Mouse (Mus musculus): ENCODE measurements around the gene Fbxo42. TPM values are rescaled to one million over a fixed set of nuclear protein-coding genes. Genes with fewer than 3 reads are reported as not detected.
"Not testable (repeated sequence)": the region's sequence is repeated elsewhere in the genome, so short reads cannot be mapped to it uniquely, and the experiment has no call there.

The Fbxo42 gene
- total RNA-seq, 2 experiments from 2014 or later, result 22.6 to 24.9 TPM

DNA sequence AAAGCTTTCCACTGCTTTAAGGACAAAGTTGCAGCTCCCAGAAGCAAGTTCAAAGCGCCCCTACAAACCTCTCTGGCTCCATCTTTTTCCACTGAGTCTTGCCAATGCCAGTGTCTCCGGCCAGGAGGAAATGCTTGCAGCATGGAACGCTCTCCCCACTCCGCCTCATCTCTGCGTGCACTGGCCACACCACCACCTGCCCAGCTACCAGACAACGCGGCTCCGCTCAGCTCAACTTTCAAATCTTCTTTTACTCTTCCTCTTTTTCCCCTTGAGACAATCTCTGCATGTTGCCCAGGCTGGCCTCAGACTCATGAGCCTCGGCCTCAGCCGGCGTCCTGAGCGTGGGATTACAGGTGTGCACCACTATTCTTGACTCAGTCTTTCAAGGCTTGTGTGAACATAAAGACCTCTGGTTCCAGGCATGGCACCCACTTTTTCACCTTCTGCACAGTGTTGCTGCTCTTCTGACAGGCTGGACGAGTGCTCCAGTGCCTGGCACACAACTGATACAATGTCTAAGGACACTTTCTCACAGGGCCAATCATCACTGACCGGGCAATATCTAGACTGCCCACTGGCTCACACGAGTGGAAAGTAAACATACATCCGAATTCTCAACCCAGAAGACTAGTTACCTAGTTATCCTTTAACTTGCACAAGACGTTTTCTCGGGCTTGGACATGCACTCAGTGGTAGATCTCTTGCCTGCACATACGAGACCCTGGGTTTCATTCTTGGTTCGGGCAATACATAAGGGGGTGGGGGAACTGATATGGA lies 12.8 kb upstream of the Fbxo42 start:
- DNase-seq (ENCODE audit: low spot score in 2 of 2), result no peak

DNA sequence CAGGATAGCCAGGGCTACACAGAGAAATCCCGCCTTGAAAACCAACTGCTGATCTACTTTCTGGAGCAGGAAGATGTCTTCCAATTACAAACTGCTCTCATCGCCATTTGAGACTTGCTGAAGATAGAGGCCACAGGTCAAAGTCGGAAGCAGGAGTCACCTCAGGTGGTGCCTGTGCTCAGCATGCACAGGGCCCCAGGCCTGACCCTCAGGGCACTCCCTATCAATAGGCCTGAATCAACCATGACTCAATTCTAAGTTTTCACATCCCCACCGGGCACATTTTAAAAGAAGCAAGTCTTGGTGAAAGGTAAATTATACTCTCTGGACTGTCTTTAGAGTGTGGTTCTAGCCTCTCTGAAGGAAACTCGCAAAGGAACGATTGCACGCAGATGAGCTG lies 11.6 kb upstream of the Fbxo42 start:
- no peak for DNase-seq (ENCODE audit: low spot score in 2 of 2)

DNA sequence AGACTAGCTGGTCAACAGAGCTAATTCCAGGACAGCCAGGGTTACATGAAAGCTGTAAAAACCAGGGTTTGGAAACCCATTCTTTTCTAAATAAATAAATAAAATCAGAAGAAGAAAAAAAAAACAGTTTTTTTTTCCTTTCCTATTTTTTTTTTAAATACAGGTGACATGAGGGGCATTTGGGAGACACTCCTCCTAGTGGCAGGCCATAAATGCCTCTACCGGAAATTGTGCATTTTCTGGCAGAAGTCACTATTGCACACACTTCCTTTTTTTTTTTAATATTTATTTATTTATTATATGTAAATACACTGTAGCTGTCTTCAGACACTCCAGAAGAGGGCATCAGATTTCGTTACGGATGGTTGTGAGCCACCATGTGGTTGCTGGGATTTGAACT lies 10.0 kb upstream of the Fbxo42 start:
- not testable (repeated sequence) for DNase-seq (ENCODE audit: low spot score in 2 of 2)

DNA sequence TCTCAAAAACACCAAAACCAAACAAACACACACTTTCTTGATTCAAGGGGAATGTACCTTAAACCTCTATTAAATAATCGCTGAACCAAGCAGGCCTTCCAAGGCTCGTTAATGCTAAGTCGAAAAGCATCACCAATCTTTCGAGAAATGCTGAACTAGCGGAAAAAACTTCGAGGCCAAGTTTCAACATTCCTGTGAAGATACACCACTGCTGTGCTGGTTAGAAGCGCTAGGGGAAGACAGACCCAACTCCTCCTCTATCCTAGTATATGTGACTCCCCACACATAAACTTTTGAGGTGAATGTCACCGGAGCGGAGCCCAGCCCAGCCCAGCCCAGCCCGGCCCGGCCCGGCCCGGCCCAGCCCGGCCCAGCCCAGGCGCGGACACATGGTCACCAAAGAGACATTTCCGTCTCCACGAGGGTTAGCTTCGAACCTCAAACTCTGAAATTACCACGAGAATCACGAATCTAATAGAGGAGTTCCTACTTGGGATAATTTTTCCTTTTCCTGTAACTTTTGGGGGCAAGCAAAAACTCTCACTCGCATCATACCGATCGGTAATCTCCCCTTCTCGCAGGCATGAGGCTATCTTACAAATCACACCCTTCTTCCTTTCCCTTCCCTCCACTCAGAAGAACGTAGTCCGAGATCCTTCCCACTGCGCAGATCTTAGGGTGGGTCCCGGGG lies 9.1 kb upstream of the Fbxo42 start:
- no peak for DNase-seq (ENCODE audit: low spot score in 2 of 2)

DNA sequence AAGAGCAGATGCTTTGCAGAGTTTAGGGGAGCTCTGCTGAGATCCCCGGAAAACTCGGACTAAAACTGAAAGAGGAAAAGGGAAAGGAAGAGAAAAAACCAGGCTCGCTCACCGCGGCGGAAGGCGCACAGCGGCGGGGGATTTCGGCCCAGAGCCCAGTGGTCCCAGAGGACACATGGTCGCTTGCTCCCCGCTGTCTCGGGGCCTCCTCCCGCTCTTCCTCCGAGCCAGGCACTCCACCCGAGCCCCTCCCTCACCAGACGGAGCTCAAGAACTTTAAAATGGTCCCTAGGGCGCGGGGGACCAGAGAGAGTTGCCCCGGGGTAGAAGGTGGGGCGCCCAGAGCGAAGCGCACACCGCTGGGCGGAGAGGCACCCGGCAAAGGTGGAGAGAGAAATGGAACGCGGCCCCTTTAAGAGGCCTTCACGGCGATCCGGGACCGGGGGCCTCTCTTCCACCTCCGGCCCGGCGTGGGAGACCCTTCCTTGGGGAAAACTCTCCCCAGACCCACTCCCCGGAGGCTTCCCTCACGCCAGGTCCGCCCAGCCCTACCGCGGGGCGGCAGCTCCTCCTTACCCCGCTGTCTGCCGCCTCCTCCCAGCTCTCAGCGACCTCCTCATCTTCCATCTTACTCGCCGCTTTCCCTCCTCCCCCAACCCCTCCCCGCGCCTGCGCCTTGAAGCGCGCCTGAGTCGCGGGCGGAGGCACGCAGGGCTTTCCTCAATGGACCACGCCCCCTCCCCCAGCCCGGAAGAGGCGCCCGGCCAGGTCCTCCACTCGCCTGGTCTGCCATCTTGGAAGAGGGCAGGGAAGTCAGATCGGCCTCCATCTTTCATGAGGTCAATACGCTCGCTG lies 8.4 kb upstream of the Fbxo42 start, which contains the start of gene Szrd1:
Gene Szrd1, minus strand, starts transcription at position 660 of the 855 bp plus-strand sequence.
- DNase-seq (ENCODE audit: low spot score in 2 of 2), result peak; percentile 97 to 99

DNA sequence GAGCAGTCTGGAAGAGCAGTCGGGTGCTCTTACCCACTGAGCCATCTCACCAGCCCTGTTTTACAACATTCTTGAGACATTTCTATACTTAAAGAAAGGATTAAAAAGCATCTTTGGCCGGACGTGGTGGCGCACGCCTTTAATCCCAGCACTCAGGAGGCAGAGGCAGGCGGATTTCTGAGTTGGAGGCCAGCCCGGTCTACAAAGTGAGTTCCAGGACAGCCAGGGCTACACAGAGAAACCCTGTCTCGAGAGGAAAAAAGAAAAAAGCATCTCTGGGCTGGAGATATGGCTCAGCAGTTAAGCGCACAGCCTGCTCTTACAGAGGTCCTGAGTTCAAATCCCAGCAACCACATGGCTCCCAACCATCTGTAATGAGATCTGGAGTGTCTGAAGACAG lies 7.4 kb upstream of the Fbxo42 start:
- DNase-seq (ENCODE audit: low spot score in 2 of 2), result not testable (repeated sequence)

DNA sequence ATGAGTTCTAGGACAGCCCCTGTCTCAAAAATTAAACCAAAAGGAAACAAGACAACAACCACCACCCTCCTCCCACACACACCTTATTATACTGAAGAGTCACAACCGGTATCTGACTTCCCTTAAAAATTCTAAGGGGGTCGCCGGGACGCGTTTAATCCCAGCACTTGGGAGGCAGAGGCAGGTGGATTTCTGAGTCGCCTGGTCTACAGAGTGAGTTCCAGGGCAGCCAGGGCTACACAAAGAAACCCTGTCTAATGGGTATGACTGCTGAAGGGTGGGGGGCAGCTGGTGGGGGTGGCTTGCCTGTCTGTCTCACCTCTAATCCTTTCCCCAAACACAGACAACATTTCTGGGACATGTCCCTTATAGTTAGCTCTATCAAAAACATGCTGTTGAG lies 6.7 kb upstream of the Fbxo42 start:
- DNase-seq (ENCODE audit: low spot score in 2 of 2), result no peak

DNA sequence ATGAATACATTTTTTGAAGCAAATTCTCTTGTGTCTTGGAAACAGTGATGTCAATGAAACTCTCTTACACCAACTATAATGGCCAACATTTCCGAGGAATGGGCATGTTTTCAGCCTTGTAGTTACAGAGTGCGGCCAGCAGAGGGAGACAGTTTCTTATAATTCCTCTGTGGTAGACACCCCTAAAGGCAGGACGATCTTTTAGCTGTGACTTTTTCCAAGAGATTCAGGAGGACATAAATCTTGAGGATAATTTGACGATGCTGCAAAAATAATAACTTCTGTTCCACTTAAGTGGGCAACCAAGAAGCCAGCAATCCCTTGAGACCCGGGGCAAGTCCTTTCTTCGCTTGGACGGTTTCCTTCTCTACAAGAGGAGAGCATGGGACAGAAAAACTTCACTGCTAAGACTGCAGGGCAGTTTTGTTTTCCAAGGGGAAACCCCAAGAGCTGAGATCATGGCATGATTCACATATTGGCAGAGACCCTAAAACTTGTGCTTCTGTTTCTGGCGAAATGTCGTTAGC lies 5.4 kb upstream of the Fbxo42 start:
- peak; percentile 78 to 81 for DNase-seq (ENCODE audit: low spot score in 2 of 2)

DNA sequence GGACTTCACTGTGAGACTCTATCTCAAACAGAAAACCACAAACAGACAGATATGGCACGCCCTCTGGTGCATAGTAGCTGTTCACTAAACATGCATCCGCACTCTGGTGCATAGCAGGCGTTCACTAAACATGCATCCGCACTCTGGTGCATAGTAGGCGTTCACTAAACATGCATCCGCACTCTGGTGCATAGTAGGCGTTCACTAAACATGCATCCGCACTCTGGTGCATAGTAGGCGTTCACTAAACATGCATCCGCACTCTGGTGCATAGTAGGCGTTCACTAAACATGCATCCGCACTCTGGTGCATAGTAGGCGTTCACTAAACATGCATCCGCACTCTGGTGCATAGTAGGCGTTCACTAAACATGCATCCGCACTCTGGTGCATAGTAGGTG lies 2.6 kb upstream of the Fbxo42 start:
- DNase-seq (ENCODE audit: low spot score in 2 of 2), result not testable (repeated sequence)

DNA sequence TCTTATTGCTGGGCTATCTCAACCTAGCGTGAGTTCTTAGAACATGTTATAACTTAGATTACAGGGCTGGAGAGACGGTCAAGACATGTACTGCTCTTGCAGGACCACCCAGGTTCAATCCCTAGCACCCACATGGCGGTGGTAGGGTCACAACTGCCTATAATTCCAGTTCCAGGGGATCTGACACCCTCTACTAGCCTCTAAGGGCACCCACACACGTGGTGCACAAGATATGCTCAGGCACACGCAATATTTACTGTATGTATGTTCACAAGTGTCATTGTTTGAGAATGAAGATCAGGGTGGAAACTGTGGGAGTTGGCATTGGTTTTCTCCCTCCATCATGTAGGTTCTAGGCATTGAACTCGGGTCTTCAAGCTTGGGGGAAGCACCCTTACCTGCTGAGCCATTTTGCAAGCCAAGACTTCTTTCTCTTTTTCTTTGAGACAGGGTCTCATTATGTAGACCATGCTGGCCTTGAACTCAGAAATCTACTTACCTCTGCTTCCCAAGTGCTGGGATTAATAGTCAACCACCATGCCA lies 1.2 kb upstream of the Fbxo42 start:
- no peak for DNase-seq (ENCODE audit: low spot score in 2 of 2)

DNA sequence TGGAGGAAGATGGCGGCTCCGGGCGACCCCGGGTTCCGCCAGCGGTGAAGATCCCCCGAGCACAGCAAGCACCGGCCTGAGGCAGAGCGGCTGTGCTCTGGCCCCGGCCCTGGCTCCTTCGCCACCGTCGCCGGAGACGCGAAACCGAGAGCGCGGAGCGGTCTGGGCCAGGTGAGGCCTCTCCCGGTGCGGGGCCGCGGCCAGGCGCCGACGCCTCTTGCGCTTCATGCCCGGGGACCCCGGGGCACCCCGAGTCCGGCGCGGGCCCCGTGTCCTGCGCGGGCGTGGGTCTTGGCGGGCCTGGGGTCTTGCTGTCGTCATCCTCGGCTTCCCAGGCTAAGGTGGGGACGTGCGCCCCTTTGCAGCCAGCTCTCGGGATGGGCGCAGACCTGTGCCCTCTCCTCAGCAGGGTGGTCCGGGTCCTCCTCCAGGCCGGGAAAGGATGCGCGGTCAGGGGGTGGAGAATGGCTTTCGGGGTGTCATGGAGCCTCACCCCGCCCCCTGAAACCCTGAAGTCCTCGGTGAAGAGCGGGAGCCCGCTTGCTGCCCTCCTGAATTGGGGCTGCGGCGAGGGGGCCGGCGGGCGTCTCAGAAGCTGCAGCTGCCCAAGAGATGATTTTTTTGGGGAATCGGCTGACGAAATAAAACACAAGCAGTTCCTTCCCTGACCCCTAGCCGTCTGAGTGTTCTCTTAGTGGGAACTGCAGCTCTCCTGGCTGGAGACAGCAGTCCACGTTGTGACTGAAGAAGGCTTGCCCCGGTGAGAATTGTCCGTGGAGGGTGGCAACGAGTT lies 492 bp downstream of the Fbxo42 start:
- DNase-seq (ENCODE audit: low spot score in 2 of 2), result no peak

DNA sequence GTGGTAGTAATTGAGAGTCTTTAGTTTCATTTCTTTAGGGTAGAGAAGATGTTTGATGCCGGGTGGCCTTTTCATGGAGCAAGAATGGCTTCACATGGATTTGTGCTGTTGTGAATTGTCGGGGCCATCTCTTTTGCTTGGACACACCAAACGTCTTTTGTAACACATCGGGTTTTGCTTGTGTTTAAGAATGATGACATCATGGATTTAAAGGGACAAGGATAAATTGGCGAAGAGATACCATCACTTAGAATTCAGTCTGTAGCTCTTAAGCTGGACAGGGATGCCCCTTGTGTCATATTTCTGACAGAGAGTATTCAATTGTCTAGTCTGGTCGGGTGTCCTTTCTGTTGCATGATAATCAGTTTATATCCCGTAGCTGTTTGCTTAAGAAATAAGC lies 1.4 kb downstream of the Fbxo42 start:
- no peak for DNase-seq (ENCODE audit: low spot score in 2 of 2)

DNA sequence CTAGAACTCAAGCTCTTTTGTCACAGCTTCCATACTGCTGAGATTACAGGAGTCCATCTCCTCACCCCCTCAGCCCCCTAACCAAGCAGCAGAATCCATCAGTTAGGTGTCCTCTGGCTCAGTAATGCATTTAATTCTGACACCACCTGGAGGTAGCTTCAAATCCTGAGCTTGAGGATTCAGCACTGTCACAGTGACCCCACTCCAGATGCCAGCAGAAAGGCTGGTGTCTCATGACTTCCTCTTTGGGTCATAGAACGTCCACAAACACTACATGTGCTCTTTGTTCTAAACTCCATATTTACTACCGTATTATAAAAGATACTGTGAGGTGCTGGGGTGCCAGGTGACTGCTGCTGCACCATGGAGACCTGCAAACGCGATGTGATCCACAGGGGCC lies 9.8 kb downstream of the Fbxo42 start:
- no peak for DNase-seq (ENCODE audit: low spot score in 2 of 2)

DNA sequence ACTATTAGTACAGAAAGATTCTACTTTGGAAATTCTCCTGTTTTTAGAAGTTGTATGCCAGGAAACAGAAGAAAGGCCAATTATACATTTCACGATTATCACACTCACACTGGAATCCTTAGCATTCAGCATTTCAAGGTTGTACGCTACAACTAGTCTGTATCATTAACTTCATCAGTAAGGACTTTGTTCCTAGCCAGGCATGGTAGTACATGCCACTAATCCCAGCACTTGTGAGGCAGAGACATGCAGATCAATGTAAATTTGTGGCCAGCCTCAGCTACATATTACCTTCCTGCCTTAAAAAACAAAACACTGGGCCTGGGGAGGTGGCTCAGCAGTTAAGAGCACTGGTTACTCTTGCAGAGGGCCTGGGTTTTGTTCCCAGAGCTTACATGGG lies 10.9 kb downstream of the Fbxo42 start:
- DNase-seq (ENCODE audit: low spot score in 2 of 2), result no peak

DNA sequence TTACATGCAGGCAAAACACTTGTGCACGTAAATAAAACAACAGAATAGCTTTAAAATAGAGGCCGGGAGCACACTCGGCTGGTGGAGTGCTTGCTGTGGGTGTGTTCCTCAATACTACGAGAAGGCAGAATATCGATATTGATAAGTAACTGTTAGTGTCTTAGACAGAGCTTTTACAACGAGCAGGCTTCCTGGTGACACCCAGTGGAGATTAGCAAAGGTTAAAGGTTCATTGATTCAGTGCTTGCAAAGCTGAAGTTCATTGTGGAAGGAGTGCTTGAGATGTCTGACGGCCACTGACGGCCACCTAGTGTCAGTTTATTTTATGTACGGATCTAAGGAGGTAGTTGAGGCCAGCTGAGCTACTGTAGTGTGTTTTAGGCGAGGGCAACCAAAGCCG lies 11.4 kb downstream of the Fbxo42 start:
- no peak for DNase-seq (ENCODE audit: low spot score in 2 of 2)

DNA sequence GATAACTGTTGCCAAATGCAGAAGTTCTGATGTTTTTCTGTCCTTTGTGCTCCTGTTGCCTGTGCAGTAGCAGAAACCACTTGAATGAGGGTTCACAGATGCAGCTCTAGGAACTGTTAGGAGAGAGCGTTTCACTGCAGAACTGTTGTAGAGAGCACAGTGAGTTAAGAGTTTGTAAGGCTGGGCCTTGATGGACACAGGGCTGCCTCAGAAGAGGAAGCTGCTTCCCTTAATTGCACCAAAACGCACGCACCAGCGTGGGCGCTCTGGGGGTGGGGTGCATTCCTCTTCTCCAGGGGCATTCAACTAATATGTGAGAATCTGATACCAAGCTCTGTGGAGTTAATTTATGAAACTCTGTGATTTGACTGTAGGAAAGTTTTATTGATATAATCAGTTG lies 12.0 kb downstream of the Fbxo42 start:
- DNase-seq (ENCODE audit: low spot score in 2 of 2), result no peak

DNA sequence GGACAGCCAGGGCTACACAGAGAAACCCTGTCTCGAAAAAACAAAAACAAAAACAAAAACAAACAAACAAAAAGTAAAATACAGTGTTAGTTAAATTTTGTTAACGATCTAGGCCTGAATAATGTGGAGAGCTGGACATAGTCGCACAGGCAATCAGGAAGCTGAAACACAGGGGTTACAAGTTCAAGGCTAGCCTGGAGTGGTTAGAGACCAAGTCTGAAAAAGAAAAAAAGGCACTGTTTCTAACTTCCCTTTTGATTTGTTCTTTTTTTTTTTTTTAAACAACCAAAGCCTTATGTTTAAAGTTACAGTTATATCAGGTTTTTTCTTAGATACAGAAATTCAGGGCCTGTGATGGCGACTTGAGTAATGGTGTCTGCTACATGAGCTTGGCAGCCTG lies 12.5 kb downstream of the Fbxo42 start:
- no peak for DNase-seq (ENCODE audit: low spot score in 2 of 2)

DNA sequence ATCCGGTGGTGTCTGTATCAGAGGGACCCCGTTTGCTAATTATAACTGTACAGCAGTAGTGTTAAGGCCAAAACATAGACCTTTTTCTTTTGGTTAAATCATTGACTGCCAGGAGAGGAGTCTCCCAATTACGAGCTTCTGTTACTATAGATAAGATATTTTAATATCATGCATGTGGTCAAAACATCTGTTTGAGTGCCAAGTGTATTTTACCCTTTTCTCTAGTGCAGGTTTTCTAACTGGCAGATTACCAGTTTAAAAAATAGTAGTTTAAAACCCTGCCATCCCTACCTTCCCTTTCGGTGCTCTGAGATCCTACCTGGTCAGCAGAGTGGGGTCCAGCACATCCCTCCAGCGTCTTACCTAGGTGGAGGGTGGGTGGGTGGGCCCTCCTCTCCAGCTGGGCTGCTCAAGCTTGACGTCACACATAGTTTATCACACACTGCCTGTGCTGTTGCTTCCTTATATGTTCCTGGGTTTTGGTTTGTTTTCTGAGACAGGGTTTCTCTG lies 14.0 kb downstream of the Fbxo42 start:
- DNase-seq (ENCODE audit: low spot score in 2 of 2), result no peak

DNA sequence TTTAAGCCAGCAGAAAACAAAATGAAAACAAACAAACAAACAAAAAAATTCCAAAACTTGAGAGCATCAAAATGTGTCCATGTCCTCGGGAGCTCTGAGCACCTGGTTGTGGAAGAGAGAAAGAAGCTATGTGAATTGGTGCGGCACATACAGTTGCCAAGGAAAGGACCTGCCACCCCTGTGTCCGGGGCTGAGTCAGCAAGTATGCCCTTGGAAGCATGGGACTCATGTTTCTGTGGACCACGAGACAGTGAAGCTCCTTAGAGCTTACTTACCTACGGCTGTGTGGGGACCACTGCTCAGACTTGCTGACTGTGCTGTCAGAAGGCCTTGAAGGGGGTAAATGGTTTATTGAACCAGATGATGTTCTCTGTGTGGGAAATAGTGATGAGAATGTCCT lies 16.0 kb downstream of the Fbxo42 start:
- DNase-seq (ENCODE audit: low spot score in 2 of 2), result no peak

DNA sequence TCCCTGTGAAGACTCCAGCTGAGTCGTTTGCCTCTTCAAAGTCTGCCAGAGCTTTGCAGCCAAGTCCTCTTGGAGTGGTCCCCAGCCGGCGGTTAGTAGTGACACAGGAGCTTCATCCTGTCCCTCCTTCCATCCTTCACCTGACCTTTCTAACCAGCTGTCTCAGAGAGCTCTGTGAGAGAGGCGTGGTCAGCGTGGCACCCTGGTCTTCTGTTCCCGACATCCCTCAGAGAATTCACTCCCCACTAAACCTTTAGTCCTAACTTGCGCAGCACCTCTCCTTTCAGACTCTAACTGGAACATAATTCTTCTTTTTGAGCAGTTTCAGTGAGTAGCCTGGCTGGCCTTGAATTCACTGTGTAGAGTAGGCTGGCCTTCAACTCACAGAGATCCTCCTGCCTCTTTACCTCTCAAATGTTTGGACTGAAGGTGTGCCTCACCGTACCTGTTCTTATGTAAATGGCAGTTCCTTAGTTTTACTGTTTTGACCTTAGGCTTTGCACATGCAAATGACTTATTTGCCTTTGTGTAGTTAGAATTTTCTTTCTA lies 18.1 kb downstream of the Fbxo42 start:
- DNase-seq (ENCODE audit: low spot score in 2 of 2), result no peak
